Mouse (Mus musculus): ENCODE measurements around the gene Atg9a. TPM values are rescaled to one million over a fixed set of nuclear protein-coding genes. Genes with fewer than 3 reads are reported as not detected.

The Atg9a gene
- polyA plus RNA-seq (2014; fragmentation: Illumina TruSeq; extraction: RNeasy Lipid Tissue Mini Kit (QIAGEN cat#74804)): 5.4 TPM

DNA sequence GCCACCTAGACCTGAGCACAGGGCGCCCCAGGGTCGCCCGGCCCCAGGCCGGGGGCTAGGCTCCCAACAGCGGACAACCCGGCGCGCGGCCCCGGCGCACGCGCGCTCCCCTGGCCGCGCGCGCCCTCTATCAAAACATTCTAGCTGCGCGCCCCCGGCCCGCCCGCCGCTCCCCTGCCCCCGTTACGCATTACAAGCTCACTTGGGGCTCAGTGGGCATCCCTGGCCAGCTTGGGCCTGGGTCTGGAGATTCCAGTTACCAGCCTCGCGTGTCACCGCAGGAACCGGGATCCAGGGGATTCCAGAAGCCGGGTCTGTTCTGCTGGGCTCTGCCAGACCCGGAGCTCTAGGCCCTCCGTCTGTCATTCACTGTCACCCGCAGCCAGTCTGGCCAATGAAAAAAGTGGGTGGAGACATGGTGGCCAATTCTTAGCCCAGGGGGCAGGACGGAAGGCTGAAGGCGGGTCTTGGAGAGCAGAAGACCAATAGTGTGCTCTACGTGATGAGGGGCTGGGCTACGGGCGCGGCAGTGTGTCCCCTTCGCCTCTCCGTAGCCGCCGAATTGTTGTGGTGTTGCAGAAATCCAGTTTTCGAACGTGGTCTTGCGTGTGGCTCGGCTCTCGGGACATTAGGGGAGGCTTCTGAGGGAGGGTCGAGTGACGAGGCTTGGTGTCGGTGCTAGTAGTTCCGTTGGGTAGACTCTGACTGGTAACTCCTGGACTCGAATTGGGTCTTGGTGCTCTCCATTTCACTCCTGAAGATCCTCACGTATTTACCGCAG is at the start of gene Atg9a, which contains the start of gene Ankzf1:
Atg9a (minus strand) TSS at position 575 of the 781 bp plus-strand sequence.
Ankzf1 (plus strand) TSS at position 530 of the 781 bp plus-strand sequence.

DNA sequence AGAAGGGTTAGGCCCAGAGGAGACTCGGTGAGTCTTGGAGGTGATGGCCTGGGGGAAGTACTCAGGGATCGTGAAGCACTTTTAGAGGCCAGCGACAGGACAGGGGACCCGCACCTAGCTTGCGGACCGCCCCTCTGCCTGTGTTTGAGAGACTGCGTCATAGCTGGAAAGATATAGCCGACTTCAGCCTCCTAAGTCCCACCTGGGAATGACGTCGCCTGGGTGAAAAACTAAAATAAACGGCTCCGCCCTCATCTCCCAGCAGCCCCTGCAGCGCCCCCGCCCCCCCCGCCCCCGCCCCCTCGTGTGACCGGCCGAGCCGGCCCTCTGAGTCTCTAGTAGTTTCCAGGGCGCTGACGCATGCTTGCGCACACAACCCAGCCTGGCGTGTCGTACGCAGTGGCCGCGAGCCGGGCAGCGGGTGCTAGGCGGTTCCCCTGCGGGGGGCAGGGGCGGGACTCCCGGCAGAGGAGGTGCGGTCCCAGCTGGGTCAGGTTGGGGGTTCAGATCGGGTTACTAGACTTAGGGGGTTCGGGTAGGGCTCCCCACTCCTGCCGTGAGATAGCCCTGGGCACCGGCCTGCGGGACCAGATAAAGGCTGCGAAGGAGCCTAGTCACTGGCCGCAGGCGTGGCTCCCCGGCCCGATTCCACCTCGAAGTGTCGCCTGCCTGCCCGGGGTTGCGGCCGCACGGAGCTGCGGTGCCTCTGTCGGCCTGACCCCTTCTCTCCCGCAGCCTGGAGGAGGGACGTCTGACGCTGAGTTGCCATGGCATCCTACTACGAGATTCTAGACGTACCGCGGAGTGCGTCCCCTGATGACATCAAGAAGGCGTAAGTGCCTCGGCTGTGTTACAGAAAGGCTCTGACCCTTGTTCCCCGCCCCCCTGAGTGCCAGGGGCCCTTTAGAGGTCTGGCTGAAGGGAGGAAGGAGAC is 44.4 kb upstream of the Atg9a start, which contains the start of gene Dnajb2:
Dnajb2 (plus strand) TSS at position 290 of the 934 bp plus-strand sequence.

DNA sequence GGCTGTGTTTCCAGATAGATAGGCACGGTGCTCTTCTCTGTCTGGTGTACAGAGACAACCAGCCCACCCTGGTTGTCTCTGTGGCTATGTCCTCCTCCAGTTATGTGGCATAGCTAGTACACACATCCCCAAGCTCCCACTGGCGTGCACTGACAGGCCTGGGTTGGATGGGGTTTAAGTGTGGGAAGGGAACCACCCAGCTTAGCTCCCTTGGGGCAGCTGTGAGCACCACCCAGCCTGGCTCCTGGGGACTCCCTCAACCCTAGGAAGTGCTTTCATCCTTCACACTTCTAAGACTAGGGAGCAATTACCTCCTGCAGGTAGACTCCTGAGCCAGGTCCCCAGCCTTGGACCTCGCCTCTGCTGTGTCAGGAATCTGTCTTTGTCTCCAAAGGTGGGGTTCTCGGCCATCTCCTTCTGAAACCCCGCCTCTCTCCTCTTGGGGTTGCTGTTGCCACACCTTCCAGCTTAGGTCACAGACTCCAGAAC is 39.7 kb upstream of the Atg9a start, which contains the start of gene A630095N17Rik:
A630095N17Rik (minus strand) TSS at position 439 of the 489 bp plus-strand sequence.

DNA sequence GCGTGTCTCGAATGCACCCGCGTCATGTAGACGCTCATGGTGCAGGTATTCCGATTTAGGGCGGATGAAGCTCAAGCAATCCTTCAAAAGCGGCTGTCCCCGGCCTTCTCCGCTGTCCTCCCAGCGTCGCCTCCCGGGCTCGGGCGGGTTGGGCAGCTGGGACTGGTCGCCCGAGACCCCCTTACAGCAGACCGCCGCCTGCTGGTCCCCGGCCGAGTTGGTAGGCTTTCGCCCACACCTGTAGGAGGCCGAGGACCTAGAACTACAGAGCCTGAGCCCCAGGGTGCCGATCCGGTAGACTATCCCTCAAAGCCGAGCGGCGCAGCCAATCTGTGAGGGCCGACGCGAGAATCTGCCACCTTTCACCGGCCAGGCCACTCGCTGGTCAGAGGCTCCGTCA is 27.5 kb upstream of the Atg9a start, which contains the start of gene Tuba4a:
Tuba4a (minus strand) TSS at position 335 of the 400 bp plus-strand sequence.

DNA sequence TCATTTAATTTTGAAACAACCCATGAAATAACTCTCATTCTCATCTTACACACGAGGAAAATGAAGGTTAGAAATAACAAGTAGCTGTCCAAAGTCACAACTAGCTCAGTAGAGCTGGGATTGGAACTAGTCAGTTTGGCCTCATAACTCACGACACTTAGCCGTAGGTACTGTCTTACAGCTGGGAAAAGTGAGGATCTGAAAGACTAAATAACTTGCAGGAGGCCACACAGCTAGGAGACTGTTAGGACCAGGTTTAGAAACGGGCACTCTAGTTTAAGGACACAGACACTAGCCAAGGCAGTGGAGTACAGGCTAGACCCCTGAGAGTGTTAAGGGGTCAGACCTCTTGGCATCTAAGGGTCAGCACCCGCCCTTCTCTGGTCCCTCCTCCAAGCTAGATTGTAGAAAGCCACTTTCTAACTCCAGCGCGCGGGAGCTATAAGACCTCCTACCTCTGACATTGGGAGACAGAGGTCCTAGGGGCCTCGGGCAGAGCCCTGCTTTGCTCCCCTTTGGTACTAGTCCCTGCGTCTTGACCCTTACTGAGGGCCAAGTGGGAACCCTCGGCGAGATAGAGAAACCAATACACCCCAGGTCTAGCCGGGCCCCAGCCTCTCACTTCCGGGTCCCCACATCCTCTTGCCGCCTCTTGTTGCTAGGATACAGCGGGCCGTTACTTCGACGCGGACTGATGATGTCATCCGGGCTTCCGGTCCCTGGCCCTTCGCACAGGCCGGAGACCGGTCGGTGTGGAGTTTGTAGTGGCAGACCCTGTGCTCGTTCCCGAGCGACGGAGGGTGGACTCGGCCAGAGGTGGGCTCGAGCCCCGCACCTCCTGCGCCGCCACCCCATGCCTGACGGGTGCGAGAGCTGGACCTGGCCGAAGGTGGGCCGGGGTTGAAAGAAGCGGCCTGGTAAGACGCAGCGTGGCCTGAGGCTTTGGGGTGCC is 18.4 kb upstream of the Atg9a start, which contains the start of the genes Glb1l and Stk16:
Glb1l (minus strand) TSS at position 678 of the 952 bp plus-strand sequence.
Stk16 (plus strand) TSS at position 703 of the 952 bp plus-strand sequence.

DNA sequence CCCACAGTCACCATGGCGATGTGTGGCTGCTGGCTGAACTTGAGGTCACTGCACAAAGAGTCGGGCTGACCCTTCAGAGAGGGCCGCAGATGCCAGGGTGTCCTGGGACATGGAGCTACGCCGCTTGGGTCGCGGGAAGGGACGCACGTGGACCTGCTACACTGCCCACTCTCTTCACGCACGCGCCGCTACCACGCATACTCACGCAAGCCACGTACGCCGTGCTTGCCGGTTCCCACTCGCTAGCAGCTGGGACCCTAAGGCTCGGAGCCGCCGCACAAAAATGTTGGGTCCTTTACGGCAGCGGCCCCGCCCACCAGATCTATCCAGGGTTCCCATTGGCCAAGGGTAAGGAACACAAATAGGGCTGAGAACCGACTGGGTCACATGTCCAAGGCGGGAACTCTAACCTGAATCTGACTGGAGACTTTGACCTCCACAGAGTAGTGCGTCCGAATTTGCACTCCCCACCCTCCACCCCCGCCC is 11.8 kb downstream of the Atg9a start, which contains the start of gene Abcb6:
Abcb6 (minus strand) TSS at position 288 of the 486 bp plus-strand sequence.

DNA sequence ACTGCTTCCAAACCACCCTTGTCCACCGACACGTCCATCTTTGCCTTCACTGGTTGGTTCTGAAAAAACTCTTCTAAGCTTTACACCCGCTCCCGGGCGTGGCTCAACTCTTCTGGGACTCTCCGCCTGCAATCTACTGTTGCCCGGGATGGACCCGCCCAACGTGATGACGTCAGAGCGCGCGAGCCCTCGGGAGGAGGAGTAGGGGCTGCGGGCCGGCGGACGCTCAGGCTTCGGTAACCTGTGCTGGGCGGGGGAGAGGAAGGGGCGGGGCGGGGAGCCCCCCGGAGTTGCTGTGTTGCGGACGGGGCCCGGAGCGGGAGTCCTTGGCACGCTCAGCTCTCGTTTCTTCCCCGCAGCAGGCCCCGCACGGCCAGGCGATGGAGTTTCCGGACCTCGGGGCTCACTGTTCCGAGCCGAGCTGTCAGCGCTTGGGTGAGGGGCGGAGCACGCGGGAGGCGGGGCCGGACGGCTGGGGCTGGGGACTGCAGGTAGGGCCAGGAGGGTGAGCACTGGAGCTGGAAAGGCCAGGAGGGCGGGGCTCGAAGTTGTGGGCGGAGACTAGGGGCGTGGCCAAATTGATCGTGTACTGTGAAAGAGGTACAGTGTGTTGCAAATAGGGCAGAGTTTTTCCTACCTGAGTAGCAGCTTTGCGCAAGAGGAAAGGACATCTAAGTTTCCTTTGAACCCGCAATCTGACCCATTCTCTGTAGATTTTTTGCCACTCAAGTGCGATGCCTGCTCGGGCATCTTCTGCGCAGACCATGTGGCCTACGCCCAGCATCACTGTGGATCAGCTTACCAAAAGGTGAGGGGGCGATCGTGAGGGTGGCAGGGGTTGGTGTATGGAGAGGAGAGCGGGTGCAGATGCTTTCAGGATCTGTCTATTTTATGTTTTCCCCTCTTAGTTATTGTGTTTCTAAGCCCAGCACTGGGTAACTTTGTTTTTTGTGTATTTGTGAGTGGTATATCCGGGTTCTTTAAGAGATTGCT is 23.2 kb downstream of the Atg9a start, which contains the start of gene Zfand2b:
Zfand2b (plus strand) TSS at position 175 of the 993 bp plus-strand sequence.

DNA sequence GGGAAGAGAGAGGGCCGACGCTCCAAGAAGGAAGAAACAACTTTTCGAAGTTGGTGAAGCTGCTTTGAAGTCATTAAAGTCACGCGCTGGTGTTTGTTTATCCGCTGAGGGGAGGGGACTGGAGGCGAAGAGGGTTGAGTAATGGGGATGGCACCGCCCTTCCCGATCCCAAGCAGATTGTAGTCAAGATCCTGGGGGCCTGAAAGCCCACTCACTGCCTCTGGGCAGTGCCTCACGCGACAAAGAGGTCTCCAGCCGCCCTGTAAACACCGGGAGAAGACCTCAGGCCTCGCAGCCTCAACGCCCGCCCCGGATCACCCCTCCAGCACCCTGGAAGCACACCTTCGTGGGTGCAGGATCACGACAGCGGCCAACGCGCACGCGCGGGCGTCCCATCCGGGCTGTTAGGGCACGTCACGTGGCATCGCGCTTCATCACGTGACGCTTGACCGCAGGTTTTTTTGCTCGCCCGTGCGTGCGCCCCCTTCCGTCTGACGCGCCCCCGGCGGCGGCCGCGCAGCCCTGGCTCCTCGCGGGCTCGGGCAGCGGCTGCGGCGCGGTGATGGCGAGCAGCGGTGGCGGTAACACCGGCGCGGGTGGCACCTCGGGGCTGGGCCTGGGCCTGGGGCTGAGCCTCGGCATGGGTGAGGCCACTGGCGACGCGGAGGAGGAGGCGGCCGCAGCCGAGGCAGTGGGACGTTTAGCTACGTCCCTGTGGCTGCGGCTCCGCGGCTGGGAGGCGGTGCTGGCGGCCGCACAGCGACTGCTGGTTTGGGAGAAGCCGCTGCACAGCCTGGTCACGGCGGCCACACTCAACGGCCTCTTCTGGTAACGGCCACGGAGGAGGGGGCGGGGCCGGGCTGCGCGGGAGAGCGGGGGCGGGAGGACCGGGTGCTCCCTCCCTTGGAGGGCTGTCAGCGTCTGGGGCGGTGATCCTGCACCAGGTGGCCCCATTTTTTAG is 49.4 kb downstream of the Atg9a start, which contains the start of the genes Cnppd1 and Retreg2:
Cnppd1 (minus strand) TSS at position 411 of the 961 bp plus-strand sequence.
Retreg2 (plus strand) TSS at position 478 of the 961 bp plus-strand sequence.

DNA sequence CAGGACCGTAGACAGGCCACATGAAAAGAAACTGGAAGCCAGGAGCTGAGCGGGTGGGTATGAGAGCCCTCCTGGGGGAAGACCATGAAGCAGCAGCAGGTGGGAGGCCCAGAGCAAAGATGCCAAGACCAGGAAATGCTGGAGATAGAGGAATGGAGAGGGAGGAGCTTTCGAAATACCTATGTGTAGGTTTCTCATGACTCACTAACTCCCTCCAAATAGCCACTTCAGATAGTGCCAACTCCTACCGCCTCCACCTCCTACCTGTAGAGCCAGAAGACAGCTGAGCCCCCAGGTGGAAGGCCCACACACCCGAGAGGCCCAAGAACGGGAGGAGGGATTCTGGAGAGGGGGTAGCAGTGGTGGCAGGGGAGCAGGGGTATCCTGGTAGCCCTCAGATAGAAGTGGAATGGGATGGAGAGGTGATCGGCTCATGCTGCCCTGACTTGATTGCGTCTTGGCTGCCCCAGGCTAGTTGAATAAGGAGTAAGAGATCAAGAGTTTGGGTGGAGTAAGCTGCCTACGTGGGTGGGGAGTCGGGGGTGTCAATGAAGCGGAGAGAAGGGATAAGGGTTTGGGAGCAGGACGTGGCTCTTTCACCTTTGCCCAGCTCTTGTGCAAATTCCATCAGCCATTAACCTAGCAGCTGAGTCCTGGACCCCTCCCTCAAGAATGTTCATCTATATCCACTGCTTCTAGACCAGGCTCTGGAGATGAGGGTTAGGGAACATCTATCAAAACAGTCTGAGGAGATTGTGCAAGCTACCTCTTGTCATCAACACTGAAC is 58.4 kb downstream of the Atg9a start, which contains the start of gene Slc23a3:
Slc23a3 (minus strand) TSS at position 470 of the 787 bp plus-strand sequence.

Other genes starting within 250 kb of the Atg9a start
- gene Ihh, start 240.5 kb downstream of the Atg9a start, polyA plus RNA-seq (2014; fragmentation: Illumina TruSeq; extraction: RNeasy Lipid Tissue Mini Kit (QIAGEN cat#74804)): 0.88 TPM
- gene Nhej1, start 67.0 kb downstream of the Atg9a start, polyA plus RNA-seq (2014; fragmentation: Illumina TruSeq; extraction: RNeasy Lipid Tissue Mini Kit (QIAGEN cat#74804)): 0.63 TPM
- 1.2 TPM for gene Slc23a3, start 58.3 kb downstream of the Atg9a start, polyA plus RNA-seq (2014; fragmentation: Illumina TruSeq; extraction: RNeasy Lipid Tissue Mini Kit (QIAGEN cat#74804))
- 9.8 TPM for gene Cnppd1, start 49.5 kb downstream of the Atg9a start, polyA plus RNA-seq (2014; fragmentation: Illumina TruSeq; extraction: RNeasy Lipid Tissue Mini Kit (QIAGEN cat#74804))
- 6.4 TPM for gene Retreg2, start 49.4 kb downstream of the Atg9a start, polyA plus RNA-seq (2014; fragmentation: Illumina TruSeq; extraction: RNeasy Lipid Tissue Mini Kit (QIAGEN cat#74804))
- gene Zfand2b, start 23.6 kb downstream of the Atg9a start, polyA plus RNA-seq (2014; fragmentation: Illumina TruSeq; extraction: RNeasy Lipid Tissue Mini Kit (QIAGEN cat#74804)): 0.40 TPM
- 3.2 TPM for gene Abcb6, start 11.8 kb downstream of the Atg9a start, polyA plus RNA-seq (2014; fragmentation: Illumina TruSeq; extraction: RNeasy Lipid Tissue Mini Kit (QIAGEN cat#74804))
- 8.6 TPM for gene Ankzf1, start within 50 bp of the Atg9a start, polyA plus RNA-seq (2014; fragmentation: Illumina TruSeq; extraction: RNeasy Lipid Tissue Mini Kit (QIAGEN cat#74804))
- gene Glb1l, start 18.6 kb upstream of the Atg9a start, polyA plus RNA-seq (2014; fragmentation: Illumina TruSeq; extraction: RNeasy Lipid Tissue Mini Kit (QIAGEN cat#74804)): 14.5 TPM
- gene Stk16, start 18.6 kb upstream of the Atg9a start, polyA plus RNA-seq (2014; fragmentation: Illumina TruSeq; extraction: RNeasy Lipid Tissue Mini Kit (QIAGEN cat#74804)): 8.5 TPM
- gene Tuba4a, start 27.7 kb upstream of the Atg9a start, polyA plus RNA-seq (2014; fragmentation: Illumina TruSeq; extraction: RNeasy Lipid Tissue Mini Kit (QIAGEN cat#74804)): 0.74 TPM
- not detected for gene A630095N17Rik, start 39.9 kb upstream of the Atg9a start, polyA plus RNA-seq (2014; fragmentation: Illumina TruSeq; extraction: RNeasy Lipid Tissue Mini Kit (QIAGEN cat#74804))
- gene Dnajb2, start 44.2 kb upstream of the Atg9a start, polyA plus RNA-seq (2014; fragmentation: Illumina TruSeq; extraction: RNeasy Lipid Tissue Mini Kit (QIAGEN cat#74804)): 17.7 TPM
- gene Ptprn, start 72.3 kb upstream of the Atg9a start, polyA plus RNA-seq (2014; fragmentation: Illumina TruSeq; extraction: RNeasy Lipid Tissue Mini Kit (QIAGEN cat#74804)): not detected
- not detected for gene Resp18, start 86.2 kb upstream of the Atg9a start, polyA plus RNA-seq (2014; fragmentation: Illumina TruSeq; extraction: RNeasy Lipid Tissue Mini Kit (QIAGEN cat#74804))
- 3.9 TPM for gene Dnpep, start 125.8 kb upstream of the Atg9a start, polyA plus RNA-seq (2014; fragmentation: Illumina TruSeq; extraction: RNeasy Lipid Tissue Mini Kit (QIAGEN cat#74804))
- gene Des, start 168.1 kb upstream of the Atg9a start, polyA plus RNA-seq (2014; fragmentation: Illumina TruSeq; extraction: RNeasy Lipid Tissue Mini Kit (QIAGEN cat#74804)): 2.7 TPM
- gene Speg, start 183.1 kb upstream of the Atg9a start, polyA plus RNA-seq (2014; fragmentation: Illumina TruSeq; extraction: RNeasy Lipid Tissue Mini Kit (QIAGEN cat#74804)): 3.6 TPM
- gene Gmppa, start 243.7 kb upstream of the Atg9a start, polyA plus RNA-seq (2014; fragmentation: Illumina TruSeq; extraction: RNeasy Lipid Tissue Mini Kit (QIAGEN cat#74804)): 5.9 TPM

All from ovary, adult 10 weeks (tissue).